Mouse (Mus musculus): Measurements from ENCODE around the gene Bahcc1. TPM values are rescaled to one million over a fixed set of nuclear protein-coding genes. Genes with fewer than 3 reads are reported as not detected.

Bahcc1 gene
- total RNA-seq, 1 experiment from 2014 or later: 13.2 TPM

DNA sequence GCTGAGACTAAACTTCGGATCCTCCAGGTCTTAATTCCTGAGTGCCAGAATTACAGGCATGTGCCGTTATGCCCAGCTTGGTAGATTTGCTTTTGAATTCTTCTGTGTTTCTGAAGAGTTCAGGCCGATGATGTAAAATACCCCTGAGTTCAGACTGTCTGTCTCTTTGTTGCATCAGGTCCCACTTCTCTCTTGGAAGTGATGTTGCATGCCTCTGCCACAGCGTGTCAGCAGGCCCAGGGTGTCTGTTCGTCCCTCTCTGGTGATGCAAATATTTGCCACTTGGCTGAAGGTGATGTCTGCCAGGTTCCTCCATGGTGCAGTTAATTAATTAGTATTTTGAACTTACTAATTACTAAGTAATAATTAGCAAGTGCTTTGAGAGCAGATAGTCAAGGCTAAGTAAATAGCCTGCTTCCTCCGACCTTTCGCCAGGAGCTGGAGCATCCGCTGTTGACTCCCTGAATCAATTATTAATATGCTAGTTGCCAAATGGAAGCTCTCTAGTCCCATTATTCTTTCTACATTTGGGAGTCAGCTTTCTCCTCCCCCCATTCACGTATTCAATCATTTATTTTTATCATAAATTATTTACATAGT, 26.6 kb upstream of the Bahcc1 start:
- no peak for ATAC-seq (replicated peaks; ENCODE audit: low read depth, poor library complexity, severe bottlenecking)

DNA sequence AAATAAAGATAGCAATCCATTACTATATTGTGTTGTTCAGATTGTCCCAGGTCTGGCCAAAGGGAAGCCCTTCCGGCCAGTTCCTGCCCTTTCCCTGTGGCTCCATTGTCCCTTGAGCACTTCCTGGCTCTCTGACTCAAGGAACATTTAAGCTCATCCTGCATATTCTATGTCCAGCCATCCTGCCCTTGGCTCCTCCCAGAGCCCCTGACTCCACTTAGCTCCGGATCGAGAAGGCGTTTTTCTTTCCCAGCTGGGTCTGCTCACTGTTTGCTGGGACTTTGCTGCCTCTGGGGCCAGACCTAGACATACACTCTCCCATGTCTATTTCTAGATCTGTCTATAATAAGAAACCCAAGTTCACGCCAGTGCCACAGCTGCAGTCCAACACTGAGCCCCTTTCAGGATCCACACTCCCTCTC, 26.1 kb upstream of the Bahcc1 start:
- no peak for ATAC-seq (replicated peaks; ENCODE audit: low read depth, poor library complexity, severe bottlenecking)

- no peak for ATAC-seq (replicated peaks; ENCODE audit: low read depth, poor library complexity, severe bottlenecking)
These were observed 23.9 kb upstream of the Bahcc1 start for GRCm38 (mm10) chr11:120208848-120209247.

DNA sequence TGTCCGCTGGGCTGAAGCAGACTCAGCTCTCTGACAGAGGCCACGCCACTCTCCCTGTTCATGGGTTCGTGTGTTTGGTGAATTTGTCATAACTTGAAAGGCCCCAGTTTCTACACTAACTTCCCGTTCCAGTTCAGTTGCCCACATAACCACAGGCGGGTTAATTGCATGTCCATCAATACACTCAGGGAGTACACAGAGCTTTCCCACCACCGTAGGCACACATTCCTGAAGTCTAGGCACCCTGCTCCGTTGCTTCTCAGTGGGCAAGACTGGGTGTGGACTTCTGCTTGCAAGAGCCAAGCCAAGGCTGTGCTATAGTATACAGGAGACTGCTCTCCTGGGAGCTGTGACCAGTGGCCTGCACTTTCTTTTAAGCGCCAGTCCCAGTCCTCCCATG, 23.3 kb upstream of the Bahcc1 start:
- peak; percentile 86 for ATAC-seq (replicated peaks; ENCODE audit: low read depth, poor library complexity, severe bottlenecking)

GRCm38 (mm10) chr11:120215726-120216241, 17.0 kb upstream of the Bahcc1 start:
- no peak for ATAC-seq (replicated peaks; ENCODE audit: low read depth, poor library complexity, severe bottlenecking)

- ATAC-seq (replicated peaks; ENCODE audit: low read depth, poor library complexity, severe bottlenecking): peak; percentile 78
These were observed 16.0 kb upstream of the Bahcc1 start for GRCm38 (mm10) chr11:120216540-120217324.

- no peak for ATAC-seq (replicated peaks; ENCODE audit: low read depth, poor library complexity, severe bottlenecking)
These were observed 14.4 kb upstream of the Bahcc1 start for GRCm38 (mm10) chr11:120218176-120218856.

GRCm38 (mm10) chr11:120218946-120219345, 13.8 kb upstream of the Bahcc1 start:
- peak; percentile 70 for ATAC-seq (replicated peaks; ENCODE audit: low read depth, poor library complexity, severe bottlenecking)

DNA sequence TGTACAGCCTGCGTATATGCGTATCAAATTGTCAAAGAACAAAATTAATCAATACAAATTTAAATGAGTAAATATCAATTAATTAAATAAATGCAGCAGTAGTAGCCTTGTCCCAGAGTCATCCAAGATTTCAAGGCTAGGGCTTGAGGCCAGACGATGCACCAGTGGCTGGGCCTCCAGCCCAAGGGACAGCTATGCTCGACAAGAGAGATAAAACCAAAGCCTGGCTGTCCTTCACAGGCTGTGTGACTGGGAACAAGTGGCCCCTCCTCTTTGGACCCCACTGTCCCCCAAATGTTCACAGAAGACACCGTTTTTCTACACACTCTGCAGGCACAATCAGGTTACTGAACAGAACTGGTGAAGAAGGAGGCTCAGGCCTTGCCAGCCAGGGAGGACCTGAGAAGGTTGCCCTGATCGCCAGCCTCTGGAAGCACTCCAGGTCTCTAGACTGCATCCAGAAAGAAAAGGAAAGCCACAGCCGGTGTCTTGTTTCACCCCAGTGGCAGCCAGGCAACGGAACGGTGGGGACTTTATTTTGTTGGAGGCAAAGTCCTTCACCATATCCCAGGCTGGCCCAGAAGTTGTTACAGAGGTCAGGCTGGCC, 12.7 kb upstream of the Bahcc1 start:
- no peak for ATAC-seq (replicated peaks; ENCODE audit: low read depth, poor library complexity, severe bottlenecking)

GRCm38 (mm10) chr11:120220963-120221827, 11.6 kb upstream of the Bahcc1 start:
- no peak for ATAC-seq (replicated peaks; ENCODE audit: low read depth, poor library complexity, severe bottlenecking)

GRCm38 (mm10) chr11:120222425-120223104, 10.2 kb upstream of the Bahcc1 start:
- ATAC-seq (replicated peaks; ENCODE audit: low read depth, poor library complexity, severe bottlenecking): no peak

- no peak for ATAC-seq (replicated peaks; ENCODE audit: low read depth, poor library complexity, severe bottlenecking)
These were observed 8.9 kb upstream of the Bahcc1 start for GRCm38 (mm10) chr11:120223586-120224487.

DNA sequence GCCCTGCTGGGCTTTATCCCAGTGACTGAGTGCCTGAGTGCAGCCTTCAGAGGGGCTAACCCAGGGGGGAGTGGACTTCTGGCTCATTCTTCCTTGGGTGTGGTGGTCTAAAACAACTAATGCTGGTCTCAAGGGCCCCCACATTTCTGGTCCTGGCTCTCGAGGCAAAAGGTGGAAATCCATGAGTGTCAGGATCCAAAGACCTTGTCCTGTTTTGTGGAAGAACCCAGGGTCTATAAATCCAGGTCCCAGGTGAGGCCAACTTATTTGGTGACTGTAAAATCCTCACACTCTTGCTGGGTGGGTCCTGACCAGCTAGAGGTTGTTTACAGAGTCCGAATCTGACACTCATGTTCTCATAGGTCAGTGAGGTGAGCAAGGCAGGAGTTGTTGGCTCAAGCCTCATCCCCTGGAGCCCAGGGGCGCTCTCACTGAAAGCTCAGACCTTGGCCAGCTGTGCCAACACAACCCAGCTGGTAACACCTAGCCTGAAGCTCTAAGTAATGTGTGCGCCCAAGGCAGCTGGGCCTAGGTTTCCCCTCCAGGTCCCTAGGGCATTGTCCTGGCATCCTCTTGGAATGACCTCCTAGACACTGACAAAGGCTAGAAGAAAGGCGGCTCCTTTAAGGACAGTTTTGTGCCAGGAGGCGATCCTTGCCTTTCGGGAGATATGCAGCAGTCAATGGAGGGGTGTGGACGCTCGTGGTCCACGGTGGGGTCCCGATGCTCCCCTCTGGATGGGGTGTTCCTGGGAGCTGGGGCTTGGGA, 8.1 kb upstream of the Bahcc1 start:
- ATAC-seq (replicated peaks; ENCODE audit: low read depth, poor library complexity, severe bottlenecking): no peak

GRCm38 (mm10) chr11:120225256-120226195, 7.2 kb upstream of the Bahcc1 start:
- ATAC-seq (replicated peaks; ENCODE audit: low read depth, poor library complexity, severe bottlenecking): peak; percentile 33

- ATAC-seq (replicated peaks; ENCODE audit: low read depth, poor library complexity, severe bottlenecking): no peak
These were observed 6.1 kb upstream of the Bahcc1 start for GRCm38 (mm10) chr11:120226421-120227280.

All from common myeloid progenitor, adult 5-6 weeks (primary cell).